Mouse (Mus musculus): ENCODE results near the gene Tekt4.

DNA sequence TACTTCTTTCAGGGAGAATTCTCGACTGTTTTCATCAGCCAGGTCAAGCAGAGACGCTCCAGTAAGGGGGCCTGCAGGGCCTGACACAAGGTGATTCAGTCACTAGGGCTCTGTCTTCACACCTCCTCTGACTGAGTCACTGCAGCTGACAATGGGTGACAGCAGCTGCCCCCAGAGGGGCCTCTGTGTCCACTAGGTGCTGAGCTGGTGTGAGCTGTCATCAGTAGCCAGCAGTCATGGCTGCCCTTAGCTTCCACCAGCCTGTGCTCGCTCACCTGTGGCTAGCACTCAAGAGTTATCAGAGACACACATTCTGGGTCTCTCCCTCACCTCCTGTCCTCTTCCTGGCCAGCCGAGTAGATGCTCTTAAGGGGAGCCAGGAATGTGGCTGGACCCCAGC is 26.4 kb downstream of the Tekt4 start:
- no peak for TF ChIP-seq ZNF384 (IDR thresholded peaks at IDR 0.05; ENCODE audit: low read depth, low read length)
- no peak for TF ChIP-seq MAFK (IDR thresholded peaks at IDR 0.05; ENCODE audit: insufficient read depth, low read depth, low read length)
- TF ChIP-seq ZC3H11A (IDR thresholded peaks at IDR 0.05; ENCODE audit: borderline replicate concordance, low read depth, low read length) = no peak
- no peak for TF ChIP-seq CHD2 (IDR thresholded peaks at IDR 0.05; ENCODE audit: low read depth, low read length)
- TF ChIP-seq HCFC1 (IDR thresholded peaks at IDR 0.05; ENCODE audit: borderline replicate concordance, insufficient read depth, low read length) = no peak
